Mouse (Mus musculus): ENCODE results near the gene Maml3. TPM values are rescaled to one million over a fixed set of nuclear protein-coding genes. Genes with fewer than 3 reads are reported as not detected.

Gene Maml3
- 3.5 TPM for polyA plus RNA-seq (2015; fragmentation: Illumina TruSeq; extraction: RNeasy Lipid Tissue Mini Kit (QIAGEN cat#74804); ENCODE audit: low read depth, low replicate concordance)

GRCm38 (mm10) chr3:52104636-52105151 is at the start of gene Maml3:
TSS of gene Maml3 (minus strand) at chr3:52105076.

GRCm38 (mm10) chr3:51660060-51660459 is 444.8 kb downstream of the Maml3 start, which contains the start of gene Mgst2:
TSS of gene Mgst2 (plus strand) at chr3:51660360.

Other genes starting within 250 kb of the Maml3 start
- 7.8 TPM for gene Foxo1, start 163.3 kb upstream of the Maml3 start, polyA plus RNA-seq (2015; fragmentation: Illumina TruSeq; extraction: RNeasy Lipid Tissue Mini Kit (QIAGEN cat#74804); ENCODE audit: low read depth, low replicate concordance)